Mouse (Mus musculus) forebrain, embryonic 10.5 days (tissue): Measurements from ENCODE around the gene Tmed5. TPM values are rescaled to one million over a fixed set of nuclear protein-coding genes. Genes with fewer than 3 reads are reported as not detected.

Experiments
- DNase-seq: peaks from one replicate; pipeline ENCODE4 v3.0.0-alpha.2; 2017; ENCODE audit warnings: low spot score; ENCODE audit errors: extremely low spot score
- H3K27ac ChIP-seq: fragments of 300-500 bp; sonication (generic); 2 replicates; pipeline ENCODE4 v1.5.1; 2016; ENCODE audit warnings: mild to moderate bottlenecking
- H3K27me3 ChIP-seq: fragments of 300-500 bp; sonication (generic); 2 replicates; pipeline ENCODE4 v1.6.1; 2016; ENCODE audit warnings: mild to moderate bottlenecking; ENCODE audit not compliant: poor library complexity, severe bottlenecking
- H3K36me3 ChIP-seq: fragments of 300-500 bp; sonication (generic); replicated peaks from 2 replicates; pipeline ENCODE4 v1.6.1; 2016; ENCODE audit warnings: mild to moderate bottlenecking, moderate library complexity
- H3K4me1 ChIP-seq: fragments of 300-500 bp; sonication (generic); 2 replicates; pipeline ENCODE4 v1.6.1; 2016
- H3K4me3 ChIP-seq: fragments of 300-500 bp; sonication (generic); 2 replicates; pipeline ENCODE4 v1.5.1; 2016; ENCODE audit warnings: mild to moderate bottlenecking, moderate library complexity
- H3K9me3 ChIP-seq: fragments of 300-500 bp; sonication (generic); 2 replicates; pipeline ENCODE4 v1.6.1; 2016; ENCODE audit warnings: mild to moderate bottlenecking, moderate library complexity
- WGBS: fragments of 180-500 bp; shearing (Covaris S2); methylation state at CpG from one replicate; pipeline ENCODE4 v1.1.7; 2016; 5-methylcytosine and 5-hydroxymethylcytosine counted together
- polyA plus RNA-seq: library from polyadenylated mRNA; unstranded; fragments of >200 nt; fragmentation: Nextera tagmentation; extraction: Ambion mirVana; gene quantifications from 2 replicates; pipeline ENCODE4 v1.2.1, GENCODE M21; 2016

The Tmed5 gene
- polyA plus RNA-seq, 1 experiment from 2014 or later: 38.4 TPM

- Histone ChIP-seq H3K4me1 (no peaks in the 10 kb centered on the region), H3K36me3 (peaks cover 93% of the 10 kb centered on the region), H3K27me3 (no peaks in the 10 kb centered on the region), H3K9me3 (no peaks in the 10 kb centered on the region), H3K27ac (no peak overlapping the region), H3K4me3 (no peak overlapping the region)
- 50% methylated on average over 2 of the region's 2 CpGs for WGBS
- no peak for DNase-seq
These were observed 50.0 kb downstream of the Tmed5 start for GRCm38 (mm10) chr5:108082380-108082779.

- Histone ChIP-seq H3K36me3 (peaks cover 93% of the 10 kb centered on the region), H3K9me3 (no peaks in the 10 kb centered on the region; the same call in 1 of the 2 replicates)
These were observed 52.8 kb downstream of the Tmed5 start for GRCm38 (mm10) chr5:108079603-108080002.

GRCm38 (mm10) chr5:108076833-108077540, 55.4 kb downstream of the Tmed5 start:
- 46% methylated on average over 6 of the region's 6 CpGs for WGBS

More at GRCm38 (mm10) chr5:108079603-108080002, 52.8 kb downstream of the Tmed5 start:
- Histone ChIP-seq H3K27me3 (no peaks in the 10 kb centered on the region), H3K4me1 (no peaks in the 10 kb centered on the region), H3K27ac (no peak overlapping the region), H3K4me3 (no peak overlapping the region)
- DNase-seq: no peak

GRCm38 (mm10) chr5:108076241-108076640, 56.2 kb downstream of the Tmed5 start:
- no peaks in the 10 kb centered on the region; the same call in 1 of the 2 replicates for H3K9me3 ChIP-seq
- H3K27ac ChIP-seq: no peak overlapping the region
- H3K27me3 ChIP-seq: no peaks in the 10 kb centered on the region
- no peaks in the 10 kb centered on the region for H3K4me1 ChIP-seq
- no peak for DNase-seq
- H3K36me3 ChIP-seq: peaks cover 97% of the 10 kb centered on the region
- H3K4me3 ChIP-seq: no peak overlapping the region

More at GRCm38 (mm10) chr5:108076833-108077540, 55.4 kb downstream of the Tmed5 start:
- H3K27ac ChIP-seq: no peak overlapping the region
- peaks cover 96% of the 10 kb centered on the region for H3K36me3 ChIP-seq
- no peaks in the 10 kb centered on the region for H3K4me1 ChIP-seq
- H3K4me3 ChIP-seq: no peak overlapping the region
- no peak for DNase-seq
- no peaks in the 10 kb centered on the region; the same call in 1 of the 2 replicates for H3K9me3 ChIP-seq
- no peaks in the 10 kb centered on the region for H3K27me3 ChIP-seq

- WGBS: 98% methylated on average over 1 of the region's 1 CpGs
- DNase-seq: no peak
- peaks cover 100% of the 10 kb centered on the region for H3K36me3 ChIP-seq
- no peak overlapping the region for H3K4me3 ChIP-seq
- no peaks in the 10 kb centered on the region for H3K27me3 ChIP-seq
- peaks cover 7% of the 10 kb centered on the region; the same call in 1 of the 2 replicates for H3K9me3 ChIP-seq
- H3K4me1 ChIP-seq: peaks cover 6% of the 10 kb centered on the region
- no peak overlapping the region for H3K27ac ChIP-seq
These were observed 60.1 kb downstream of the Tmed5 start for GRCm38 (mm10) chr5:108072301-108072700.

- peak within 1 kb of the TSS; percentile 99 for H3K27ac ChIP-seq
These were observed 66.7 kb downstream of the Tmed5 start, which contains the start of gene Mtf2 for GRCm38 (mm10) chr5:108065465-108066411. Gene Mtf2, plus strand, starts transcription at chr5:108065674.

GRCm38 (mm10) chr5:108060413-108060812, 72.0 kb downstream of the Tmed5 start:
- WGBS: 92% methylated on average over 9 of the region's 9 CpGs

More at GRCm38 (mm10) chr5:108065465-108066411, 66.7 kb downstream of the Tmed5 start, which contains the start of gene Mtf2:
- no peaks in the 10 kb centered on the region for H3K27me3 ChIP-seq
- peaks cover 19% of the 10 kb centered on the region for H3K4me1 ChIP-seq
- peaks cover 7% of the 10 kb centered on the region; the same call in 1 of the 2 replicates for H3K9me3 ChIP-seq
- H3K4me3 ChIP-seq: peak within 1 kb of the TSS; percentile 95
- under 1% methylated on average over 59 of the region's 59 CpGs for WGBS
- peak; percentile 95 for DNase-seq
- H3K36me3 ChIP-seq: peaks cover 36% of the 10 kb centered on the region

More at GRCm38 (mm10) chr5:108060413-108060812, 72.0 kb downstream of the Tmed5 start:
- H3K27me3 ChIP-seq: no peaks in the 10 kb centered on the region
- H3K9me3 ChIP-seq: no peaks in the 10 kb centered on the region; the same call in 1 of the 2 replicates
- H3K4me1 ChIP-seq: 0 out of 2 replicates have a peak, but pooled peaks cover 4% of the 10 kb centered on the region
- no peak overlapping the region for H3K4me3 ChIP-seq
- no peak overlapping the region for H3K27ac ChIP-seq
- no peak for DNase-seq
- no peaks in the 10 kb centered on the region for H3K36me3 ChIP-seq

Other genes with a start within 250 kb of the Tmed5 start
- 96.2 and 103 TPM in 2 replicates for gene Rpl5, start 232.1 kb downstream of the Tmed5 start, polyA plus RNA-seq
- 16.2 and 16.6 TPM in 2 replicates for gene Fam69a, start 145.5 kb downstream of the Tmed5 start, polyA plus RNA-seq
- gene Mtf2, start 66.9 kb downstream of the Tmed5 start, polyA plus RNA-seq: 133 and 152 TPM in 2 replicates
- gene Ccdc18, start 255 bp upstream of the Tmed5 start, polyA plus RNA-seq: 14.3 and 15.8 TPM in 2 replicates
- 51.2 and 51.5 TPM in 2 replicates for gene Dr1, start 136.3 kb upstream of the Tmed5 start, polyA plus RNA-seq
- gene Pigg, start 180.0 kb upstream of the Tmed5 start, polyA plus RNA-seq: 7.9 and 8.9 TPM in 2 replicates
- gene Gm42517, start 235.3 kb upstream of the Tmed5 start, polyA plus RNA-seq: not detected in 2 replicates